Mouse (Mus musculus) adrenal gland, postnatal 10 days (tissue): ENCODE data around the gene Slc25a34. TPM values are rescaled to one million over a fixed set of nuclear protein-coding genes. Genes with fewer than 3 reads are reported as not detected.

Source experiments
- DNase-seq: peaks from one replicate; pipeline ENCODE4 v3.0.0; 2021; ENCODE audit warnings: mixed read lengths
- long read RNA-seq, 2 experiments: library from polyadenylated mRNA; stranded (forward); transcript quantifications; one replicate each; pipeline ENCODE4 v2.0.0; 2021
- total RNA-seq, 2 experiments: library from RNA; stranded (reverse); gene quantifications; 2 replicates each; pipeline ENCODE4 v1.2.3; 2021

Slc25a34 gene
- total RNA-seq: 10 to 100 TPM; 36.1 to 39.2 TPM
- long read RNA-seq, experiment 1, partial matches to known transcripts: 4 of 18 reads
- long read RNA-seq, experiment 1, other reads (novel, unspliced or antisense): 11 of 18 reads
- long read RNA-seq, experiment 2, partial matches to known transcripts: 0 of 2 reads
- long read RNA-seq, experiment 2, other reads (novel, unspliced or antisense): 1 of 2 reads

DNA sequence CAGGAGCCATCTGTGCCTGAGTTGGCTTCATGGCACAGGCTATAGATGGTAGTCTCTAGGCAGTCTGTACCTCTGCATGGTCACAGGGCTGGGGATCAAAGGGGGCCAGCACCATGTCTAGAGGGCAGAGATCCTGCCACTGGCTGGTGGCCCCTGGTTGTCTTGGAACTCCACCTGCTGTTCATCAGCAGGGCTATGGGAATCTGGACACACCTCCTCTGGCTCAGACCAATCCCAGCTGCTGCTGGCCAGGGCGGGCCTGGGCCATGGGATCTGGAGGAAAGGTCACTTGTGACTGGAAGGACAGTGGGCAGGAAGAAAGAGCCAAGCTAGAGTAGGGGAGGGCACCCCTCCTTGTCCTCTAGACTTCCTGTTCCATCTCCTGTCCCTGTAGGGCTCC, at the start of gene Slc25a34:
Gene Slc25a34, minus strand, starts transcription at position 156 of the 400 bp plus-strand sequence.
- peak; percentile 89 for DNase-seq

- DNase-seq: no peak
Observed at GRCm38 (mm10) chr4:141672325-141672724, 48.7 kb upstream of the Slc25a34 start.

DNA sequence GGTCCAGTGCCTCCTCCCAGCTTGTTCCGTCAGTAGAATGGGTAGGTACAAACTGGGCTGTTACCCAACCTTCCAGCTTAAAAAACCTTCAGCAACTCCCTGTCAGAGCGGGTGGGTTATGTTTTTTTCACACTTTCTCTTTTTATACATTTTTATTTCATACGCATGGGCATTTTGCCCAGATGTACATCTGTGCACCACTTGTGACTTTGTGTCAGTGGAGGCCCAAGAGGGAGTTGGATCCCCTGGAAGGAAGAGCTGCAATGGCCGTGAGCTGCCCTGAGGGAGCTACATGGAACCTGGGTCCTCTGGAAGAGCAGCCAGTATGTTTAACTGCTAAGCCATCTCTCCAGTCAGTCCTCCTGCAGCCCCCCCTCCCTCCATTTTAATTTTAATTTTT, 47.8 kb upstream of the Slc25a34 start:
- DNase-seq: no peak

DNA sequence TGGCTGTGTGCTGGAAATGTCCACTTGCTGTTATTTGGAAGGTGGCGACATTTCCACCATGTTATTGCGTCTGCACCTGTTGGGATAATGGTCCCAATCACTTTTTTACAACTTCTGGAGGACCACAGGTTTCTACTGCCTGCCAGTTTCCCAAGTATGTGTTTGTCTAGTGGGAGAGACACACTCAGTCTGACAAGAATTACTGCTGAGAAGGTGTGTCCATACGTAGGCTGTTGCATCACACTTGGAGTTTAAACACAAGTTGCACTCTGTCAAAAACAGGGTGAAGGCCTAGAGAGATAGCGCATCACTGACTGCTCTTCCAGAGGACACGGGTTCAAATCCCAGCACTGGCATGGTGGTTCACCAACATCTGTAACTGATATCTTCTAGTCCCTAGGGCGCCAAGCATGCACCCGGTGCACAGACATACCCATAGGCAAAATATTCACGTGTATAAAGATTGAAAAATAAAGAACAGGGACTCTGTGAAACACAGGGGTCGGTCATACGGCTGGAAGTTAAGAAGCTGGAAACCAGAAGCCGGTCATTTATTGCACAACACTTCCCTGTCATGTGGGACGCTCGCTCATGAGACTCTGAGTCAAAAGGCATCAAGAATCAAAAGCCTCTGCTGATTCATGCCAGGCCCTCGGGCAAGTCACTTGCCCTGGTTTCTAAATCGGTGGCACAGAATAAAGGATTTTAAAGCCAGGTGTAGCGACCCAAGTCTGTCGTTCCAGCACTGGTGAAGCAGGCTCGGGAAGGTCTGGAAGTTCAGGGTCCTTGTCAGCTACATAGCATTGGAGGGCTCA, 46.5 kb upstream of the Slc25a34 start:
- DNase-seq: peak; percentile 66

DNA sequence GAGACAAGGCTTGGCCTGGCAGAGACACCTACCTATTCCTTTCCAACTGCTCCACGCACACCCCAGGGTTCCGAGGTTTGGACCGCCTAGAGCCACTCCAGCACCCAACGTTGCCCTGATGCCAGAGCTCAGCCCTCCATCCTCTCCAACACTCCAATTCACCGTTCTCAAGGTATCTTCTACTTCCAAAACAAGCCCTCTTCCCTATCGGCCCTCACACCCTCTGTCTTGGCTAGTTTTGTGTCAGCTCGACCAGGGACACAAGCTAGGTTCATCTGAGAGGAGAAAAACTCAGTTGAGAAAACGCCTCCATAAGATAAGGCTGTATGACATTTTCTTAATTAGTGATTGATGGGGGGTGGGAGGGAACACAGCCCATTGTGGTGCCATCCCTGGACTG, 41.2 kb upstream of the Slc25a34 start, which contains the start of gene Plekhm2:
Gene Plekhm2, minus strand, starts transcription at position 101 of the 400 bp plus-strand sequence.
- no peak for DNase-seq

DNA sequence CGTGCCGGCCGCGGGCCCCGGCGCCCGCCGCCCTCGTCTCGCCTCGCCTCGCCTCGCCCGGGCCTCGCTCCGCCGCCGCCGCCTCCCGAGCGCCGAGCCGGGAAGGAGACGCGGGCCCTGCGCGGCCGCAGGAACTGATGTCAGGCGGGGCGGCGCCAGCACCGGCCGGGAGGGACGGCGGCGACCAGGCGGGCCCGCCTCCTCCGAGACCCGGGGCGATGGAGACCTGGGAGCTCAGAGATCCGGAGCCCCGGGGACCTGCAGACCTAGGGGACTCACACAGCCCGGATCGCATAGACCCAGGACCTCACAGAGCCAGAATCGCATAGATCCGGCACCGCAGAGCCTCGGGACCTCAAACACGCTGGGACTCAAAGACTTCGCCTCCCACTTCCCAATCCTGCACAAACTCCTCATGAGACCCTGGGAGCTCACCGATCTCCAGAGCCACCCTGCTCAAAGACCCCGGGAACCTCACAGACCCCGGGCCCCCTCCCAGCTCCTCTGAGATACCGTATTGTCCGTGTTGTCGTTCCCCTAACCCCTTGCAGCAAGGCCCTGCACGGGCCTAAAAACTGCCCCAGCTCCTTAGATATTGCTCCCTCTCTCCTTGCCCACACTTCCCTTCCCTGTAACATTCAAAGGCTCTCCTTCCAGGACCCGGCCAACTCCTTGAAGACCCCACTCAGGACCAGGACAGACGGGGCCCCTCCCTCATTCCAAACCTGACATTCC, 40.6 kb upstream of the Slc25a34 start:
- peak; percentile 90 for DNase-seq

DNA sequence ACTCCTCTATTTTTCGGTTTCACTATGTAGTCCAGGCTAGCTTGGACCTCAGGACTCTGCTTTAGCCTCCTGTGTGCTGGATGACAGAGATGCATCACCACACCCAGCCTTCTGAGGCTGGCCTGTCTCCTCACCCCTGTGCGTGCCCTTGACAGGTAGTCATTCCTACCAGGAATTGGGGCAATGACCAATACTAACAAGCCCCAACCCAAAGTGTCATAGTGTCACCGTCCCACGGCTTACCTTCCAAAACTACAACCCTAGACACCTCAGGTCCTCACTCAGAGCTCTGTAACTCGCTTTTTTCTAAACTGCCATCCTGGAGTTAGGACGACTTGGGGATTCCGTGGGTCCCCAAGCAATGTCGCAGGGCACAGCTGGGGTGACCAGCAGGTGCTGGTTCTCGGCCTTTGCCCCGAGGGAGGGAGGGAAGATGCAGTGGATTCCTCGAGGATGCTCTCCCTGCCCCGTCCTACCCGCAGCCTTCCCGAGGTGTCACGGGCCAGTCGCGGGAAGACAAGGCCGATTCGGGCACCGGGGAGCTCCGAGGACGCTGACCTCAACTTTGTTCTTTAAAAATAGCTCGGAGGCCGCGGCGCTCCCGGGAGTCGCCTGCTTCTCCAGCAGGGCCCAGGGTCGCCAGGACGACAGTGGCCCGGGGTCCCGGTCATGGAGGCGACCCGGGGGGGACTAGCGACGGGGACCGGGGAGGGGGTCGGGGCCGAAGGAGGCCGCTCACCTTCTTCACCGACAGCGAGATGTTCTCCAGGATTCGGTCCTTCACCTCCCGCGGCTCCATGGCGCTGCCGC, 39.7 kb upstream of the Slc25a34 start:
- DNase-seq: peak; percentile 61

GRCm38 (mm10) chr4:141660884-141661283, 37.3 kb upstream of the Slc25a34 start:
- DNase-seq: no peak

DNA sequence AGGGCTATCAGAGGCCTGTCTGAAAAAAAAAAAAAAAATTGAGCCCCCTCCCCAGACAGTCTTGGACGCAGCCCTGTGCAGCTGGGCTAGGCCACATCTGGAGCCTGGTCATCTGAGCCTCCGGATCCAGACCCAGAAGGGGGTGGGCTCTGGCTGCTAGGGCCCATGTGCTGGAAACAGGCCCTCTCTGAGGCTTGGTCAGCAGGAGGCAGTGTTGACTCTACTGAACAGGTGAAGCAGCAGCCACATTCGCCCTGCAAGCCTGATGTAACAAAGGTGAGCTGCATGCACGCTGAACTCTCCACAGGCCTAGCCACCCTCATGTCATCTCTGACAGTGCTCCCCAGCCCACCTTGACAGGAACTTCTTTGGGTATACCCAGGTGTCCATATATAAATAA, 36.1 kb upstream of the Slc25a34 start:
- no peak for DNase-seq

DNA sequence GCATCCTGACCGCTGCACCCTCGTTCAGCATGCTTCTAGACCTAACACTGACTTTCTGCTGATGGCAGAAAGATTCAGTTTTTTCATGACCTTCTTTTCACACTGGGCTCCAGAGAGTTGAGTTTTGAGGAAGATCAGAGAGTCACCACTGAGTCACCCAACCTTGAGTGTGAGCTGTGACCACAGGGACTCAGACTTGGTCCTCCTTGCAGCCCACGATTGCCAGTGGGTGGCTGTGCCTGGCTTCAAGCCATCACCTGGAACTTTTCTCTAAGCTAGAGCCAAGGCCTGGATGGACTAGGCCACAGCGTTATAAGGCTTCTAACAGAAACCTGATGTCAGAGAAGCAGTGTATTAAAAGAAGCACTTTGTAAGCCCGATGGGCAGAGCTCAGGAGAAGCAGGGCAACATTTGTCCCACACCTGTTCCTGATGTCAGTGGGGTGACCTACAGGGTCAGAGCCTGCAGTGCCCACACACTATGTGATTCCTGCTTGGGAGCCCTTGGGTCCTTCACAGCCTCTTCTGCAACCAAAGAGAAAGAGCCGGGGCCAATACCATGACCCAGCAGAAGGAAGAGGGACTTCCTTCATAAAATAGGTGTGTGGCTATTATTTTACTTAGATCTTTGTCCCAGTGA, 35.3 kb upstream of the Slc25a34 start:
- peak; percentile 73 for DNase-seq

DNA sequence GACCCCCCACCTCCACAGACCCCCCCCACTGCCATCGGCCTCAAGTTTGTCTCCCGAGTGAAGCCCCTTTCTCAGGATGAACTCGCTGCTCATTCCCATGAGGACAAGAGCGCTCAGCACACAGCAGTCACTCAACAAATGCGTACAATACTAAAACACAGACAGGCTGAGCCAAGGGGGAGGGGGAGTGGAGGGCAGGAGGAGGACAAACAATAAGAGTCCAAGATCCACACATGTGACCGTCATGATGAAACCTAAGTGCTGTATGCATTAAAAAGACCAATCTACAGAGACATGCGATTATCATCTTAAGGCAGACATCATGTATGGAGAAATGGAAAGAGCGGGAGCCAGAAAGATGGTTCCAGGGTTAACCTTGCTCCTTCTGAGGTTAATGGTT, 33.3 kb upstream of the Slc25a34 start:
- no peak for DNase-seq

- peak; percentile 62 for DNase-seq
Observed at GRCm38 (mm10) chr4:141655908-141656608, 32.4 kb upstream of the Slc25a34 start.

DNA sequence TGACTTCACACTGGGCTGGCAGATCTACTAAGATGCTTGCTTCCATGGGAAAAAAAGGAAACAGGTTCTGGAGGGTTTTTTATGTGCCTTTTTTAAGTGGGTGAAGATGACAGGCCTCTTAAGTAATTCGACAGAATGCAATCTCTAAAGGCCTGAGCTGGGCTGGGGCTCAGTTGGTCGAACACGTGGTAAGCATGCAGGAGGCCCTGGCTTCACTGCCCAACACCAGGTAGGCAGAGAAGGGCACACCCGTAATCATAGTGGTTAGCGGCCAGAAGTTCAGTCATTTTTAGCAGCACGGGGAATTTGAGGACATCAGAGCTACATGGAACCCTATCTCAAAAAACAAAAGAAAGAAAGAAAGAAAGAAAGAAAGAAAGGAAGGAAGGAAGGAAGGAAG, 30.9 kb upstream of the Slc25a34 start:
- no peak for DNase-seq

DNA sequence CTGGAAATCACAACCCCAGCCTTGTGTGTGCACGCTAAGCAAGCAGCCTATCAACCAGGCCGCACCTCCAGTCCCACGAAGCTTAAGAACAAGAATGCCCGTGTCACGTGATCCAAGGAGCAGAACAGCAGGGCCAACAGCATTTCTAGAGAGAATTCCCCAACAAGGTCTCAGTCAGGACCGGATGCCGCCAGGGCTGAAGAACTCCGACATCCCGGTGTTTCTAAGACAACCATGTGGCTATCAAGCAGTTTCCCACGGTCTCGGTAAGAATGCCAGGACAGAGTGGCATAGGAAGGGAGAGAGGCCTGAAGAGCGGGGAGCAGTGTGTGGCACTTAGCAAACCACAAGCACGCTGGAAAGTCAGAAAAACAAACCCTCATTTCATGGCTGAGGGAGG, 30.2 kb upstream of the Slc25a34 start:
- no peak for DNase-seq

DNA sequence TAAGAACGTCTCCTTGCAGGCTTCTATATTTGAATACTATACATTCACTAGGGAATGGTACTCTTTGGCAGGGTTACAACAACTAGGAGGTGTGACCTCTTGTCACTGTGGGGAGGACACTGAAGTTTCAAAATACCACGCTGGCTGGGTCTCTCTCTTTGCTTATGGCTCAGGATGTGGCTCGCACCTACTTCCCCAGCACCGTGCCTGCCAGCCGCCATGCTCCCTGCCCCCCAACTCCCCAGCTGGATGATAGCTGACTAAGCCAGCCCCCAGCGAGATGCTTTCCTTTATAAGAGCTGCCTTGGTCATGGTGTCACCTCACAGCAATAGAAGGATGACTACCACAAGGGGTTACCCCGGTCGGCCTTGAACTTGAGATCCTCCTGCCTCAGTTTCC, 29.4 kb upstream of the Slc25a34 start:
- no peak for DNase-seq

DNA sequence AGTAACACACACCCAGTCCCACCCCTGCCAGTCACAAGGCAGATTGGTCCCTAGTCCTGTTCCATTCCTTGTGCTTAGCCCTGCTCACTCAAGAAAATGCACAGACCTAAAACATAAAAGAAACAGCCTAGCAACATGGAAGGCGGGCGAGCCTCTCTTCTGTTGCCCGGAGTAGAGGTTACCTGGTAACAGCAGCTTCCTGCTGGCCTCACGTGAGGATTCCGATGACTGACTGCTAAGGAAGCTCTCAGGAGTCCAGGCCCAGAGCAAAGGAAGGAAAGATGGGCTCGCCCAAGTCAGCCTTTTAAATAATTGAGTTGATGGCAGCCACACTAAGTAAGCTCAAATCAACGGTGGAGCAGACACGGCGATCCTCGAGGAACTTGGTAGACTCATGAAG, 28.3 kb upstream of the Slc25a34 start:
- DNase-seq: no peak

DNA sequence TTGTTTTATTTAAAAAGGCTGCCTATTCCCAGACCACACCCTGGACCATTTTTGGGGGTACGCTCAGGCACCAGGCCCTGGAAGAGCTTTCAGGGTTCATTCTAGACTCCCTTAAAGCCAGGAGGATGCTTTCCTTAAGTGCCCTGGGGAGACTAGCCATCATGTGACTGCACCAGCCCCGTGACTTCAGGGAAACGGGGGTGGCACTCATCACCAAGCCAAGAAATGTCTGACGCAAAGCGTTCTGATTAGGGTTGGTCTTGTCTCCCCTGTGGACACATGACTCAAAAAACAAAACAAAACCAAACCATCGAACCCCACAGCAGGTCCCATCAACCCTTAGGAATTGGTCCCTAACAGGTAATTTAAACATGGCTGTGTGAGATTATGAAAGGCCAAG, 27.7 kb upstream of the Slc25a34 start:
- no peak for DNase-seq

GRCm38 (mm10) chr4:141649244-141649643, 25.6 kb upstream of the Slc25a34 start:
- no peak for DNase-seq

- DNase-seq: no peak
Observed at GRCm38 (mm10) chr4:141648262-141648661, 24.6 kb upstream of the Slc25a34 start.

DNA sequence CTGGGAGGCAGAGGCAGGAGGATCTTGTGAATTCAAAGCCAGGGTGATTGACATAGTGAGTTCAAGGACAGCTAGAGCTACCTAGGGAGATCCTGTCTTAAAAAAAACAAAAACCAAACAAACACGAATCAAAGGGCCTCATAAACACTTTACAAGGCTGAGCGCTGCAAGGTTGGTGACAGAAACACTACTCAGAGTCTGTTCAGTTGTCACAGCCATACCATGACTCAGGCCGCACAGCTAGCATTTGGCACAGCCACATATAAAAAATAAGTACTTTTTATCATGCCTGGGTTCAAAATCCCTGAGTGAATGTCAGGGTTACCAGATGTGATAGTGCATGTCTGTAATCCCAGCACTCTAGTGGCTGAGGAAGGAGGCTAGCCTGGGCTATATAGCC, 23.6 kb upstream of the Slc25a34 start:
- no peak for DNase-seq

- no peak for DNase-seq
Observed at GRCm38 (mm10) chr4:141645988-141646387, 22.4 kb upstream of the Slc25a34 start.
